Mouse (Mus musculus): Measurements from ENCODE around the gene Lamtor2. TPM values are rescaled to one million over a fixed set of nuclear protein-coding genes. Genes with fewer than 3 reads are reported as not detected.
"Not testable (repeated sequence)": the region's sequence is repeated elsewhere in the genome, so short reads cannot be mapped to it uniquely, and the experiment has no call there.

Lamtor2 gene
- 100 to 1,000 TPM; 142 to 148 TPM for total RNA-seq (2021)
- long read RNA-seq, experiment 1, transcript Lamtor2-201 (4 exons, 668 nt) = major isoform, 151 of 206 reads
- long read RNA-seq, experiment 1, transcript Lamtor2-202 (4 exons, 568 nt) = minor isoform, 27 of 206 reads
- long read RNA-seq, experiment 1, transcript Lamtor2-203 (2 exons, 567 nt) = minor isoform, 6 of 206 reads
- long read RNA-seq, experiment 1, partial matches to known transcripts = 17 of 206 reads
- long read RNA-seq, experiment 1, other reads (novel, unspliced or antisense) = 4 of 206 reads
- long read RNA-seq, experiment 2, transcript Lamtor2-202 (4 exons, 568 nt) = minor isoform, 5 of 83 reads
- long read RNA-seq, experiment 2, transcript Lamtor2-201 (4 exons, 668 nt) = major isoform, 68 of 83 reads
- long read RNA-seq, experiment 2, partial matches to known transcripts = 4 of 83 reads
- long read RNA-seq, experiment 2, other reads (novel, unspliced or antisense) = 4 of 83 reads

GRCm38 (mm10) chr3:88552676-88553524 is at the start of gene Lamtor2:
Lamtor2 (minus strand) TSS chr3:88553074.
- peak; percentile 98 to 99 for DNase-seq

DNA sequence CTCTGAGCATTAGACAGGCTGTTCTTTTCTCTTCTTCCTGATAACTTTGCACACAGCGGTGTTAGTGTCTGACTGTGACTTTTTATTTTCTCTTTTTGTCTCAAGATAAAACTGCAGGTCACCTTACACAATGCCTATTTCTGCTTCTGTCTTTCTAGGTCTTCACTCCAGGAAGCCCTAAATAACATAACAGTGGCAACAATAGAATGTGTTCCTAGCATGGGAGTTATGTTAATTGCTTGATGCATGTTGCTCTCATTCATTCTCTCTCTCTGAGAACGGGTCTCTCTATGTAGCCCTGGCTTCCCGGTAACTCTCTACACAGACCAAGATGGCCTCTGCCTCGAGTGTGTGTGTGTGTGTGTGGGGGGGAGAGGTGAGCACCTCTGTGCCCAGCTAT is 49.6 kb upstream of the Lamtor2 start:
- no peak for DNase-seq

DNA sequence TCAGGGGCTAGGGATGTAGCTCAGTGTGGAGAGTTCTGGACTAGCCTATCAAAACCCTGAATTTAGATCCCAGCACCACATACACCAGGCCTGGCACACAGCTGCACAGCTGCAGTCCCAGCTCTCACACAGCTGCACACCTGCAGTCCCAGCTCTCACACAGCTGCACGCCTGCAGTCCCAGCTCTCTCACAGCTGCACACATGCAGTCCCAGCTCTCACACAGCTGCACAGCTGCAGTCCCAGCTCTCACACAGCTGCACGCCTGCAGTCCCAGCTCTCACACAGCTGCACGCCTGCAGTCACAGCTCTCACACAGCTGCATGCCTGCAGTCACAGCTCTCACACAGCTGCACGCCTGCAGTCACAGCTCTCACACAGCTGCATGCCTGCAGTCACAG is 43.7 kb upstream of the Lamtor2 start:
- not testable (repeated sequence) for DNase-seq

DNA sequence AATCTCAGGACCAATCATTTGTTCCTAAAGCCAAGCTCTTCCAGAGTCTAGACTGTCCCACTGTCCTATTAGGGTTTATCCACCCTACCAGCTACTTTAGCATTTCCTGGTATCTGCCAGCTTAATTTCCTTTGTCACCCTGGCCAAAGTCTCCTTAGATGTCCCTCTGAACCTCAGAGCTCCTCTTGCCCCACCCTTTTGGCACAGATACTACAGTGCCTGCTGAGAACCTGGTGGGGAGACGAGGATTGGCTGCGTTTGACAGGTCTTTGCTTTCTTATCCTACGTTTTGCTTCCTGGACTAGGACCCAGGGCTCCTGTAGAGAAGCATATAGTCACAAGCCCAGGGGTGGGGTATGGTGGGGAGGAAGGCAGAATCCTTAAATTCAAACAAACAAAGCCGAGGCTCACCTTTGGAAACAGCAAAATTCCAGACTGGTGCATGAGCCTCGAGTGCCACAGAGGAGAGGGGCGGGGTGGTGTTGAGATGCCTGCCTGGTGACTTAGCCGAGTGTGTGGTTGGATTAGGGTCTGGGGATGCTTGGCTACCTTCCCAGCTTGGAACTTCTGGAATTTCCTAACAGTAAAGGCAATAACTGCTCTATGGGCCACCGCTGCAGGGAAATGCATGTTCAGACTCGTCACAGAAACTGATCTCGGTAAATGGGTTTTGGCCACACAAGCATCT is 41.2 kb upstream of the Lamtor2 start:
- DNase-seq = no peak

DNA sequence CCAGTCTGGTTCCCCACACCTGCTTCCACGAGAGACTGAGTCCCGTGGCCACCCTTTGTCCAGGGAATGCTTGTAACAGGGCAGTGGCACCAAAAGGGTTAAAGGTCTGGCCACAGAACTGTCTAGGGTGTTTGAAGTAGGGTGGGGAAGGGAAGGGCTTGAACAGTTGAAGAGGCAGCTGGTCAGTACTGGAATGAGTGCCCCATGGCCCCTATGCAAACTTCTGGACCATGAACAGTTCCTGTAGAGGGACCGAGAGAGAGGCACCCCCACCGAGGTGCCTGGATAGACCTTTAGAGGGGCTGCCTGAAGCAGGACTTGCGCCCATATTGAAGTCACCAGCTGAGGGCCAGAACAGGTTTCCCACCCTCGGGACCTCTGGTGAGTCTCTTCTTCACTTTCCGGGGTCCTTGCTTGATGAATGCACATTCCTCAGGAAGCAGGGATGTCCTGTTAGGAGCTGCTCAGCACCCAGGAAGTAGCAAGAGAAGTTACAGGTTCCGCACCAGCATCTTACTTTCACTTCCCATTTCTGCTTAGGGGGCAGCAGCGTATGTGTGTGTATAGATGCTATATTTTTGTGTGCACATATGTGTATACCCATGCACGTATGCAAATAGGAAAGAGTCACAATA is 40.2 kb upstream of the Lamtor2 start:
- DNase-seq = no peak

DNA sequence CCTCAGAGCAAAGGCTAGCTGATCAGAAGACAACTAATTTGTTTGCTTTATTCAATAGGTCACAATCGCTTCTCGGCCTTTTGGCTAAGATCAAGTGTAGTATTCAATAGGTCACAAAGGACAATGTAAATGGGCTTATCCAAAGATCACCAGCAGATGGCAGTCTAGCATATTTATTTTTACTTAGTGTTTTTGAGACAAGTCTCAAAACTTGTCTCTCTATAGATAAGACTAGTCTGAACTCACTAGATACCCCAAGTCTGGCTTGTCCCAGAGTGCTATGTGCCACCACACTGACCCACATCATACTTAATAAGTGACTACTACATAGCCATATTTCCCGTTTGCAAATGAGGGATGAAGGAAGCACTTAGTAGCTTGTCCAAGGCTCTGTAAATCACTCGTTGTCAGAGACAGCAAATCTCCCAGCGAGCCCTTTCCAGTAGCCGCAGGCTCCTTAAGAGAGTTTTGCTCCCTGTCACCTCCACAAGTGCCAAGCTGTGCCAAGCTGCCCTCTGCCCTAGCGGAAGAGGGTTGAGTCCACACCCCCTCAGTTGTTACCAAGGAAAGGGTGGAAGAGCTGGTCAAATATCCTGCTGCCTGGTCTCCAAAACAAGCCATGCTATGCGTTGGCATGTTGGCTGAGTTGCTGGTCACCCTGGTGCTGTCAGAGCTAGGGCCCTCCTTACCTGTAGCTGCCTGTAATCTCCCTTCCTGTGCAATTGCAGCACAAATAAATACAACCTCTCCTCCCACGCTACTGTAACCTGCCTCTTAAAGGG is 39.3 kb upstream of the Lamtor2 start:
- peak in 1 of 2 experiments; percentile 52 for DNase-seq

GRCm38 (mm10) chr3:88591044-88591443 is 38.2 kb upstream of the Lamtor2 start:
- DNase-seq = no peak

- no peak for DNase-seq
These were observed 37.4 kb upstream of the Lamtor2 start for GRCm38 (mm10) chr3:88590246-88590645.

- no peak for DNase-seq
These were observed 33.8 kb upstream of the Lamtor2 start for GRCm38 (mm10) chr3:88586640-88587039.

- no peak for DNase-seq
These were observed 32.9 kb upstream of the Lamtor2 start for GRCm38 (mm10) chr3:88585769-88586168.

DNA sequence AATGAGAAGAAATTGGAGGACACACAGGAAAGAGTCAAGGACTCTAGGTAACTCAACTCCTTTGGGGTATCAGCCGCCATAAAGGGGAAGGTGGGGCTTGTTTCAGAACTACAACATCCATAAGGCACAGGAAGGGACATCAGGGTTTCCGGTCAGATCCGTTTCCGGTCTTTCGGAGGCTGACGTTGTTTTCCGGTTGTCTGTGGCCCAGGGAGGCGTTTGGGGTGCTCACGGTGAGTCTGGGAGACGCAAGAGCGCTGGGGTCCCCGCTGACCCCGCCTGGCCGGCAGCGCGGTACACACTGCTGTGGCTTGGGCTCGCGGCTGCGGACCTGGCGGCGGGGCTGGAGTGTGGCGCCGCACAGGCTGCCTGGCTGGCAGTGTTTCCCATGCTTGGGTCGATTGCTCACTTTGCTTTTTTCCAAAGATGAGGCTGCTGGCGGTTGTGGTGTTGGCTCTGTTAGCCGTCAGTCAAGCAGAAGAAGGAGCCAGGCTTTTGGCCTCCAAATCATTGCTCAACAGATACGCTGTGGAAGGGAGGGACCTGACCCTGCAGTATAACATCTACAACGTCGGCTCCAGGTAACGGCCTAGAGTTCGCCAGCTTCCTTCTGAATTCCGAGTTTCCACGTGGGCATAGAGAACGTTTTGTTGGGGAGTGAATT is 26.7 kb upstream of the Lamtor2 start:
- DNase-seq = peak; percentile 82 to 84

GRCm38 (mm10) chr3:88578498-88579424 is 25.9 kb upstream of the Lamtor2 start:
- no peak for DNase-seq

GRCm38 (mm10) chr3:88577846-88578245 is 25.0 kb upstream of the Lamtor2 start:
- not testable (repeated sequence) for DNase-seq

DNA sequence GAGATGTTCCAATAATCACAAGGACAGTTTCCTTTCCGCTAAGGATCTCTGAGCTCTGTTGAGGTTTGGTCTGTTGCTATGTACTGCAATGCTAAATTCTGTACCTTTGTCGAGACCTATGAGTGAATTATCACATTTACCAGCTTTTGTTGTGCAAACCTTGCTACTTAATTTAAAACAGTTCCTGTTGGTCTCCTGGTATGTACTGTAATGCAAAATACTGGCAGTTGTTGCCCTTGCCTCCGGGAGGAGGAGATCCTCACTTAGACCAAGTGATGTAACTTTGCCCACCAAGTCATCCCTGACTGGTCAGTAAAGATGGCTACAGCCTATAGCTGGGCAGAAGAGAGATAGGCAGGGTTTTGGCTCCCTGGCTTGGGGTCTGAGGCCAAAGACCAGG is 22.7 kb upstream of the Lamtor2 start, which contains the start of gene Ssr2:
Ssr2 (plus strand) TSS at position 337 of the 400 bp plus-strand sequence.
- no peak for DNase-seq

GRCm38 (mm10) chr3:88573810-88574209 is 20.9 kb upstream of the Lamtor2 start:
- no peak for DNase-seq

GRCm38 (mm10) chr3:88572835-88573234 is 20.0 kb upstream of the Lamtor2 start:
- DNase-seq = no peak

GRCm38 (mm10) chr3:88571856-88572255 is 19.0 kb upstream of the Lamtor2 start:
- no peak for DNase-seq

DNA sequence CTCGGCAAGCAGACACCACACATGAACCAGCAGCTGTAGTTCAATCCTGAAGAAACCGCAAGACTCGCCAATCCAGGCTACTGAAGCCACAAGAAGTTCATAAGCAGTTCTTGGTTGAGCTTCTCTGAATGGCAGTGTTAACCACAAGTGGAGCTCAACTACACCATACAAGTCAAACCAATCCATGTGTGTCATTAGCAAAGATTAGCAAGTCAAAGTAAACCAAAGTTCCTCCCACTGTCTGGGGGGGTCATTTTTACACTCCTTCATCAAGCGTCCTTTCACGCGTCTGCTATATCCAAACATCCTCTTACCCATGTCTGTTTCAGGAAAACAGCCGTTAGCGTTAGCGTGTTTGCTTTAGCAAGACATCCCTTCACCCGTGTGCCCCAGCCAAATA is 17.5 kb upstream of the Lamtor2 start:
- no peak for DNase-seq

- peak; percentile 53 to 77 for DNase-seq
These were observed 16.8 kb upstream of the Lamtor2 start for GRCm38 (mm10) chr3:88569694-88570093.
